Mouse (Mus musculus) mesoderm, embryonic 11.5 days (tissue): ENCODE data around the gene Mre11a.

Source experiments
- DNase-seq: peaks from one replicate; pipeline ENCODE4 v3.0.0-alpha.2; 2012; ENCODE audit warnings: low read depth, low spot score

Gene Mre11a

GRCm38 (mm10) chr9:14784039-14785002 is at the start of gene Mre11a, which contains the start of gene Ankrd49:
Mre11a (plus strand) TSS chr9:14784654.
Ankrd49 (minus strand) TSS chr9:14784856.
- DNase-seq = peak; percentile 98

GRCm38 (mm10) chr9:14739498-14740150 is 44.8 kb upstream of the Mre11a start:
- DNase-seq = no peak

- DNase-seq = no peak
Observed at GRCm38 (mm10) chr9:14740151-14740924, 44.1 kb upstream of the Mre11a start, which contains the start of gene Piwil4. Piwil4 (minus strand) TSS chr9:14740733.

- DNase-seq = no peak
Observed at GRCm38 (mm10) chr9:14750901-14751502, 33.5 kb upstream of the Mre11a start.

GRCm38 (mm10) chr9:14751503-14752000 is 32.9 kb upstream of the Mre11a start:
- DNase-seq = peak; percentile 32

GRCm38 (mm10) chr9:14752001-14752522 is 32.4 kb upstream of the Mre11a start, which contains the start of gene Fut4:
Fut4 (minus strand) TSS chr9:14752393.
- peak; percentile 58 for DNase-seq

GRCm38 (mm10) chr9:14753947-14754346 is 30.5 kb upstream of the Mre11a start:
- DNase-seq = no peak

- DNase-seq = no peak
Observed at GRCm38 (mm10) chr9:14754469-14754868, 30.0 kb upstream of the Mre11a start.

- no peak for DNase-seq
Observed at GRCm38 (mm10) chr9:14758590-14758989, 25.9 kb upstream of the Mre11a start.

- DNase-seq = no peak
Observed at GRCm38 (mm10) chr9:14759261-14759660, 25.2 kb upstream of the Mre11a start.

- peak; percentile 66 for DNase-seq
Observed at GRCm38 (mm10) chr9:14764765-14765164, 19.7 kb upstream of the Mre11a start.

- no peak for DNase-seq
Observed at GRCm38 (mm10) chr9:14769811-14770210, 14.6 kb upstream of the Mre11a start.

GRCm38 (mm10) chr9:14770803-14771471 is 13.5 kb upstream of the Mre11a start, which contains the start of gene 1700012B09Rik:
1700012B09Rik (minus strand) TSS chr9:14771030.
- peak; percentile 39 for DNase-seq

GRCm38 (mm10) chr9:14772074-14772473 is 12.4 kb upstream of the Mre11a start:
- DNase-seq = no peak

GRCm38 (mm10) chr9:14773813-14774212 is 10.6 kb upstream of the Mre11a start:
- no peak for DNase-seq

- DNase-seq = no peak
Observed at GRCm38 (mm10) chr9:14778341-14778740, 6.1 kb upstream of the Mre11a start.

GRCm38 (mm10) chr9:14787356-14787755 is 2.9 kb downstream of the Mre11a start:
- DNase-seq = no peak

GRCm38 (mm10) chr9:14805714-14806113 is 21.3 kb downstream of the Mre11a start:
- no peak for DNase-seq

GRCm38 (mm10) chr9:14806786-14807185 is 22.3 kb downstream of the Mre11a start:
- DNase-seq = no peak

GRCm38 (mm10) chr9:14810111-14810510 is 25.7 kb downstream of the Mre11a start:
- DNase-seq = no peak
